Mouse (Mus musculus): ENCODE results near the gene Pde6b. TPM values are rescaled to one million over a fixed set of nuclear protein-coding genes. Genes with fewer than 3 reads are reported as not detected.

The Pde6b gene
- total and polyA plus RNA-seq, 2 experiments, result not detected

GRCm38 (mm10) chr5:108374079-108374478, 14.1 kb upstream of the Pde6b start:
- peak; percentile 88 for DNase-seq (ENCODE audit: extremely low read depth, low read depth, low spot score)
- H3K4me3 ChIP-seq (ENCODE audit: insufficient read depth, low read depth, low read length), result no peak overlapping the region
- H3K36me3 ChIP-seq (ENCODE audit: control insufficient read depth, insufficient read depth, low read length), result no peaks in the 10 kb centered on the region
- WGBS, result 30% methylated on average over 5 of the region's 5 CpGs
- H3K9ac ChIP-seq (ENCODE audit: low read depth, low read length), result no peak overlapping the region
- H3K79me2 ChIP-seq (ENCODE audit: control insufficient read depth, insufficient read depth, low read length), result no peaks in the 10 kb centered on the region
- no peak overlapping the region for H3K27ac ChIP-seq (replicated peaks; ENCODE audit: insufficient read depth, low read depth, low read length)
- H3K4me1 ChIP-seq (ENCODE audit: control insufficient read depth, insufficient read depth, low read length), result peaks cover 4% of the 10 kb centered on the region; the same call in 1 of the 2 replicates
- TF ChIP-seq CTCF (IDR thresholded peaks at IDR 0.05; ENCODE audit: low read depth, low read length) (no peak), POLR2A (IDR thresholded peaks at IDR 0.05; ENCODE audit: extremely low read depth, insufficient read depth, low read length) (no peak)
- H3K27me3 ChIP-seq (ENCODE audit: control insufficient read depth, insufficient read depth, low read length), result peaks cover 7% of the 10 kb centered on the region; the same call in 1 of the 2 replicates

- Histone ChIP-seq H3K79me2 (ENCODE audit: control insufficient read depth, insufficient read depth, low read length) (no peaks in the 10 kb centered on the region), H3K9ac (ENCODE audit: low read depth, low read length) (no peak overlapping the region), H3K27ac (replicated peaks; ENCODE audit: insufficient read depth, low read depth, low read length) (no peak overlapping the region), H3K36me3 (ENCODE audit: control insufficient read depth, insufficient read depth, low read length) (no peaks in the 10 kb centered on the region), H3K4me1 (ENCODE audit: control insufficient read depth, insufficient read depth, low read length) (peaks cover 4% of the 10 kb centered on the region; the same call in 1 of the 2 replicates), H3K4me3 (ENCODE audit: insufficient read depth, low read depth, low read length) (no peak overlapping the region), H3K27me3 (ENCODE audit: control insufficient read depth, insufficient read depth, low read length) (no peaks in the 10 kb centered on the region)
- no peak for DNase-seq (ENCODE audit: extremely low read depth, low read depth, low spot score)
- TF ChIP-seq CTCF (IDR thresholded peaks at IDR 0.05; ENCODE audit: low read depth, low read length) (no peak), POLR2A (IDR thresholded peaks at IDR 0.05; ENCODE audit: extremely low read depth, insufficient read depth, low read length) (no peak)
- WGBS, result 59% methylated on average over 1 of the region's 1 CpGs
Observed at GRCm38 (mm10) chr5:108376059-108376458, 12.1 kb upstream of the Pde6b start.

- Histone ChIP-seq H3K27ac (replicated peaks; ENCODE audit: insufficient read depth, low read depth, low read length) (no peak overlapping the region), H3K27me3 (ENCODE audit: control insufficient read depth, insufficient read depth, low read length) (0 out of 2 replicates have a peak, but pooled peaks cover 2% of the 10 kb centered on the region), H3K9ac (ENCODE audit: low read depth, low read length) (no peak overlapping the region), H3K4me3 (ENCODE audit: insufficient read depth, low read depth, low read length) (no peak overlapping the region), H3K4me1 (ENCODE audit: control insufficient read depth, insufficient read depth, low read length) (peaks cover 4% of the 10 kb centered on the region; the same call in 1 of the 2 replicates), H3K79me2 (ENCODE audit: control insufficient read depth, insufficient read depth, low read length) (no peaks in the 10 kb centered on the region), H3K36me3 (ENCODE audit: control insufficient read depth, insufficient read depth, low read length) (no peaks in the 10 kb centered on the region)
- TF ChIP-seq POLR2A (IDR thresholded peaks at IDR 0.05; ENCODE audit: extremely low read depth, insufficient read depth, low read length) (no peak), CTCF (IDR thresholded peaks at IDR 0.05; ENCODE audit: low read depth, low read length) (no peak)
- DNase-seq (ENCODE audit: extremely low read depth, low read depth, low spot score), result peak; percentile 85
- 57% methylated on average over 4 of the region's 4 CpGs for WGBS
Observed at GRCm38 (mm10) chr5:108378346-108378745, 9.8 kb upstream of the Pde6b start.

- no peak overlapping the region for H3K27ac ChIP-seq (replicated peaks; ENCODE audit: insufficient read depth, low read depth, low read length)
- WGBS, result 86% methylated on average over 2 of the region's 2 CpGs
- H3K27me3 ChIP-seq (ENCODE audit: control insufficient read depth, insufficient read depth, low read length), result peaks cover 2% of the 10 kb centered on the region; the same call in 1 of the 2 replicates
- TF ChIP-seq CTCF (IDR thresholded peaks at IDR 0.05; ENCODE audit: low read depth, low read length), result no peak
- no peaks in the 10 kb centered on the region for H3K36me3 ChIP-seq (ENCODE audit: control insufficient read depth, insufficient read depth, low read length)
- H3K79me2 ChIP-seq (ENCODE audit: control insufficient read depth, insufficient read depth, low read length), result no peaks in the 10 kb centered on the region
- H3K9ac ChIP-seq (ENCODE audit: low read depth, low read length), result no peak overlapping the region
- H3K4me1 ChIP-seq (ENCODE audit: control insufficient read depth, insufficient read depth, low read length), result no peaks in the 10 kb centered on the region
- no peak overlapping the region for H3K4me3 ChIP-seq (ENCODE audit: insufficient read depth, low read depth, low read length)
- DNase-seq (ENCODE audit: extremely low read depth, low read depth, low spot score), result no peak
Observed at GRCm38 (mm10) chr5:108385632-108386031, 2.6 kb upstream of the Pde6b start.

GRCm38 (mm10) chr5:108386449-108386848, 1.7 kb upstream of the Pde6b start:
- H3K27ac ChIP-seq (replicated peaks; ENCODE audit: insufficient read depth, low read depth, low read length), result no peak overlapping the region
- H3K4me3 ChIP-seq (ENCODE audit: insufficient read depth, low read depth, low read length), result no peak overlapping the region
- 70% methylated on average over 4 of the region's 4 CpGs for WGBS
- no peaks in the 10 kb centered on the region for H3K79me2 ChIP-seq (ENCODE audit: control insufficient read depth, insufficient read depth, low read length)
- TF ChIP-seq CTCF (IDR thresholded peaks at IDR 0.05; ENCODE audit: low read depth, low read length) (no peak), POLR2A (IDR thresholded peaks at IDR 0.05; ENCODE audit: extremely low read depth, insufficient read depth, low read length) (no peak)
- H3K36me3 ChIP-seq (ENCODE audit: control insufficient read depth, insufficient read depth, low read length), result no peaks in the 10 kb centered on the region
- DNase-seq (ENCODE audit: extremely low read depth, low read depth, low spot score), result no peak
- peaks cover 2% of the 10 kb centered on the region; the same call in 1 of the 2 replicates for H3K27me3 ChIP-seq (ENCODE audit: control insufficient read depth, insufficient read depth, low read length)
- H3K4me1 ChIP-seq (ENCODE audit: control insufficient read depth, insufficient read depth, low read length), result no peaks in the 10 kb centered on the region
- no peak overlapping the region for H3K9ac ChIP-seq (ENCODE audit: low read depth, low read length)

GRCm38 (mm10) chr5:108389744-108390143, 1.6 kb downstream of the Pde6b start:
- H3K9ac ChIP-seq (ENCODE audit: low read depth, low read length), result no peak overlapping the region
- no peaks in the 10 kb centered on the region; the same call in 1 of the 2 replicates for H3K27me3 ChIP-seq (ENCODE audit: control insufficient read depth, insufficient read depth, low read length)
- no peak overlapping the region for H3K27ac ChIP-seq (replicated peaks; ENCODE audit: insufficient read depth, low read depth, low read length)
- TF ChIP-seq POLR2A (IDR thresholded peaks at IDR 0.05; ENCODE audit: extremely low read depth, insufficient read depth, low read length) (no peak), CTCF (IDR thresholded peaks at IDR 0.05; ENCODE audit: low read depth, low read length) (no peak)
- DNase-seq (ENCODE audit: extremely low read depth, low read depth, low spot score), result no peak
- no peaks in the 10 kb centered on the region for H3K79me2 ChIP-seq (ENCODE audit: control insufficient read depth, insufficient read depth, low read length)
- no peak overlapping the region for H3K4me3 ChIP-seq (ENCODE audit: insufficient read depth, low read depth, low read length)
- H3K36me3 ChIP-seq (ENCODE audit: control insufficient read depth, insufficient read depth, low read length), result no peaks in the 10 kb centered on the region
- H3K4me1 ChIP-seq (ENCODE audit: control insufficient read depth, insufficient read depth, low read length), result no peaks in the 10 kb centered on the region
- 76% methylated on average over 3 of the region's 3 CpGs for WGBS
